Mouse (Mus musculus) megakaryocyte, embryonic 14.5 days (primary cell): ENCODE results near the gene Tchh. TPM values are rescaled to one million over a fixed set of nuclear protein-coding genes. Genes with fewer than 3 reads are reported as not detected.
"Not testable (repeated sequence)": the region's sequence is repeated elsewhere in the genome, so short reads cannot be mapped to it uniquely, and the experiment has no call there.

ENCODE experiments used
- H3K27me3 ChIP-seq: replicated peaks from 2 replicates; pipeline ENCODE3; 2012; ENCODE audit warnings: inconsistent platforms
- H3K36me3 ChIP-seq: replicated peaks from 2 replicates; pipeline ENCODE3; 2012; ENCODE audit warnings: low read length, inconsistent platforms, mixed read lengths
- H3K4me1 ChIP-seq: 2 replicates; pipeline ENCODE4 v1.6.1; 2012; ENCODE audit warnings: inconsistent platforms
- H3K4me3 ChIP-seq: replicated peaks from 2 replicates; pipeline ENCODE3; 2012; ENCODE audit warnings: moderate library complexity, mild to moderate bottlenecking, inconsistent platforms
- H3K9me3 ChIP-seq: 2 replicates; pipeline ENCODE4 v1.6.1; 2012; ENCODE audit warnings: inconsistent platforms
- FLI1 ChIP-seq: IDR thresholded peaks from 2 replicates; pipeline ENCODE4 v1.6.1; 2012; ENCODE audit warnings: low read length, inconsistent platforms, mixed read lengths
- GATA1 ChIP-seq: IDR thresholded peaks from 3 replicates; pipeline ENCODE4 v1.6.1; 2012; ENCODE audit warnings: mixed read lengths, low read length, inconsistent platforms, borderline replicate concordance
- polyA plus RNA-seq: library from polyadenylated mRNA; stranded (reverse); fragments of >175 nt; gene quantifications from 2 replicates; pipeline ENCODE4 v1.2.3, GENCODE M21; 2012; ENCODE audit warnings: low replicate concordance; ENCODE audit not compliant: insufficient read depth

Tchh gene
- polyA plus RNA-seq, 1 experiment: not detected

- peaks cover 13% of the 10 kb centered on the region; the same call in 1 of the 2 replicates for H3K4me1 ChIP-seq
- H3K36me3 ChIP-seq: no peaks in the 10 kb centered on the region
- H3K27me3 ChIP-seq: no peaks in the 10 kb centered on the region
- H3K4me3 ChIP-seq: no peak overlapping the region
- TF ChIP-seq FLI1 (no peak), GATA1 (no peak)
- no peaks in the 10 kb centered on the region; the same call in 1 of the 2 replicates for H3K9me3 ChIP-seq
Measured at GRCm38 (mm10) chr3:93493992-93494391, 51.9 kb downstream of the Tchh start.

GRCm38 (mm10) chr3:93494774-93495173 lies 52.6 kb downstream of the Tchh start:
- not testable (repeated sequence) for H3K9me3 ChIP-seq, H3K27me3 ChIP-seq, H3K4me3 ChIP-seq, H3K36me3 ChIP-seq
- peaks cover 13% of the 10 kb centered on the region; the same call in 1 of the 2 replicates for H3K4me1 ChIP-seq

- Histone ChIP-seq H3K27me3 (no peaks in the 10 kb centered on the region), H3K4me1 (peaks cover 6% of the 10 kb centered on the region; the same call in 1 of the 2 replicates), H3K9me3 (no peaks in the 10 kb centered on the region; the same call in 1 of the 2 replicates), H3K4me3 (no peak overlapping the region), H3K36me3 (no peaks in the 10 kb centered on the region)
- TF ChIP-seq FLI1 (no peak), GATA1 (no peak)
Measured at GRCm38 (mm10) chr3:93497131-93497530, 55.0 kb downstream of the Tchh start.

Other genes with a start within 250 kb of the Tchh start
- gene Flg2, start 245.1 kb upstream of the Tchh start, polyA plus RNA-seq: not detected in 2 replicates
- not detected in 2 replicates for gene Flg, start 168.8 kb upstream of the Tchh start, polyA plus RNA-seq
- not detected in 2 replicates for gene Hrnr, start 122.6 kb upstream of the Tchh start, polyA plus RNA-seq
- gene Rptn, start 48.6 kb upstream of the Tchh start, polyA plus RNA-seq: not detected in 2 replicates
- gene Tchhl1, start 26.4 kb downstream of the Tchh start, polyA plus RNA-seq: not detected in 2 replicates
- gene S100a11, start 78.2 kb downstream of the Tchh start, polyA plus RNA-seq: 4.3 and 39.4 TPM in 2 replicates
- 22.4 and 116 TPM in 2 replicates for gene S100a10, start 112.8 kb downstream of the Tchh start, polyA plus RNA-seq
- 2.1 TPM in 1 of 2 replicates, not detected in the other for gene Tdpoz2, start 210.4 kb downstream of the Tchh start, polyA plus RNA-seq
- gene Tdpoz1, start 234.0 kb downstream of the Tchh start, polyA plus RNA-seq: not detected in 2 replicates